In genomic region chr9:62342441-62343191, GRCm38 (mm10) we compare ENCODE assay signal across 8 mouse cellular contexts. TPM values are rescaled to one million over a fixed set of nuclear protein-coding genes. Genes with fewer than 3 reads are reported as not detected.
DNase-seq lines count a peak whose midpoint lies in the region; ATAC-seq and TF ChIP-seq lines count a peak whose summit lies in the region.

No protein-coding gene starts in this region.

- 0% methylated on average over 48 of the region's 48 CpGs for WGBS in intestine, embryonic 14.5 days
- whole genome bisulfite sequencing in liver, embryonic 11.5 days, result under 1% methylated on average over 48 of the region's 48 CpGs
- WGBS in stomach, embryonic 14.5 days, result under 1% methylated on average over 48 of the region's 48 CpGs

- no peaks in the 10 kb centered on the region for H3K36me3 ChIP-seq in intestine, embryonic 14.5 days (ENCODE audit: control insufficient read depth, insufficient read depth, low read length)
- H3K36me3 ChIP-seq in liver, embryonic 11.5 days (ENCODE audit: control insufficient read depth, insufficient read depth, low read length), result no peaks in the 10 kb centered on the region
- no peaks in the 10 kb centered on the region for H3K36me3 ChIP-seq in myocyte (ENCODE audit: control insufficient read depth, insufficient read depth)
- no peaks in the 10 kb centered on the region for H3K36me3 ChIP-seq in stomach, embryonic 14.5 days (ENCODE audit: control insufficient read depth, insufficient read depth, low read length)

- no peaks in the 10 kb centered on the region for H3K27me3 ChIP-seq in intestine, embryonic 14.5 days (replicated peaks; ENCODE audit: control insufficient read depth, insufficient read depth, low read length)
- H3K27me3 ChIP-seq in liver, embryonic 11.5 days (replicated peaks; ENCODE audit: control insufficient read depth, insufficient read depth, low read length), result no peaks in the 10 kb centered on the region
- no peaks in the 10 kb centered on the region for H3K27me3 ChIP-seq in myocyte (ENCODE audit: control insufficient read depth, insufficient read depth, insufficient read length)
- H3K27me3 ChIP-seq in stomach, embryonic 14.5 days (ENCODE audit: control insufficient read depth, insufficient read depth, low read length), result no peaks in the 10 kb centered on the region

- H3K27ac ChIP-seq in cortical plate, adult 2 months (ENCODE audit: insufficient read depth, low read length), result peak overlapping the region; percentile 86
- peak overlapping the region; percentile 99 for H3K27ac ChIP-seq in intestine, embryonic 14.5 days (ENCODE audit: low read depth)
- peak overlapping the region; percentile 98 for H3K27ac ChIP-seq in liver, embryonic 11.5 days (ENCODE audit: low read depth, low read length)
- peak overlapping the region; percentile 98 for H3K27ac ChIP-seq in stomach, embryonic 14.5 days (ENCODE audit: low read length)

- peak overlapping the region; percentile 94 for H3K4me3 ChIP-seq in cortical plate, adult 2 months (ENCODE audit: insufficient read depth, low read length)
- H3K4me3 ChIP-seq in intestine, embryonic 14.5 days (ENCODE audit: low read depth, low read length), result peak overlapping the region; percentile 98
- H3K4me3 ChIP-seq in liver, embryonic 11.5 days (ENCODE audit: low read depth, low read length), result peak overlapping the region; percentile 88
- H3K4me3 ChIP-seq in myocyte, result peak overlapping the region; percentile 98
- H3K4me3 ChIP-seq in stomach, embryonic 14.5 days (ENCODE audit: low read depth, low read length), result peak overlapping the region; percentile 86

- no peak for TF ChIP-seq POLR2A in cortical plate, adult 2 months (IDR thresholded peaks at IDR 0.05; ENCODE audit: extremely low read depth, insufficient read depth, low read length)
- peak; percentile 57 for TF ChIP-seq POLR2A in myocyte (IDR thresholded peaks at IDR 0.05; ENCODE audit: insufficient read length, low read depth)

- peak; percentile 69 for DNase-seq in layer of hippocampus, adult 9-11 months
- DNase-seq in layer of hippocampus, adult 8-10 months (ENCODE audit: low spot score in 2 of 2), result no peak
- peak; percentile 35 for DNase-seq in gastrocnemius, postnatal 25 days
- no peak for DNase-seq in intestine, embryonic 14.5 days (ENCODE audit: low spot score)
- DNase-seq in liver, embryonic 11.5 days (ENCODE audit: low spot score), result peak; percentile 79

- peaks cover 4% of the 10 kb centered on the region; the same call in 1 of the 2 replicates for H3K4me1 ChIP-seq in cortical plate, adult 2 months (ENCODE audit: control insufficient read depth, insufficient read depth, low read length)
- H3K4me1 ChIP-seq in intestine, embryonic 14.5 days (replicated peaks; ENCODE audit: control insufficient read depth, insufficient read depth, low read length), result peaks cover 22% of the 10 kb centered on the region; the same call in 1 of the 2 replicates
- peaks cover 34% of the 10 kb centered on the region for H3K4me1 ChIP-seq in liver, embryonic 11.5 days (replicated peaks; ENCODE audit: control insufficient read depth, insufficient read depth, low read length)
- peaks cover 17% of the 10 kb centered on the region; the same call in 1 of the 2 replicates for H3K4me1 ChIP-seq in stomach, embryonic 14.5 days (ENCODE audit: control insufficient read depth, insufficient read depth, low read length)

- peaks cover 56% of the 10 kb centered on the region for H3K79me2 ChIP-seq in myocyte (ENCODE audit: control insufficient read depth, insufficient read depth)

- H3ac ChIP-seq in myocyte (ENCODE audit: control insufficient read depth, insufficient read length), result peak overlapping the region; percentile 88

- ATAC-seq in intestine, embryonic 14.5 days (replicated peaks; ENCODE audit: low FRiP score, low TSS enrichment, low read depth), result no peak
- no peak; the same call in 1 of the 2 replicates for ATAC-seq in liver, embryonic 11.5 days (replicated peaks; ENCODE audit: low FRiP score)
- peak; percentile 14; the same call in 1 of the 2 replicates for ATAC-seq in stomach, embryonic 14.5 days (ENCODE audit: insufficient number of reproducible peaks, insufficient read depth, low FRiP score, low read depth)

- no peak for TF ChIP-seq CTCF in cortical plate, adult 2 months (IDR thresholded peaks at IDR 0.05; ENCODE audit: extremely low read depth, insufficient read depth, low read length)

- H3K4me2 ChIP-seq in intestine, embryonic 14.5 days (ENCODE audit: low read length), result peak overlapping the region; percentile 93
- H3K4me2 ChIP-seq in liver, embryonic 11.5 days, result peak overlapping the region; percentile 91
- peak overlapping the region; percentile 74 for H3K4me2 ChIP-seq in myocyte (ENCODE audit: low read depth)
- peak overlapping the region; percentile 76 for H3K4me2 ChIP-seq in stomach, embryonic 14.5 days (replicated peaks; ENCODE audit: low read depth, low read length)

- H3K9me3 ChIP-seq in intestine, embryonic 14.5 days (ENCODE audit: control insufficient read depth, low read length), result no peaks in the 10 kb centered on the region
- H3K9me3 ChIP-seq in liver, embryonic 11.5 days (ENCODE audit: control insufficient read depth, low read length), result no peaks in the 10 kb centered on the region
- H3K9me3 ChIP-seq in stomach, embryonic 14.5 days (ENCODE audit: control insufficient read depth, low read depth, low read length), result no peaks in the 10 kb centered on the region

- peak overlapping the region; percentile 99 for H3K9ac ChIP-seq in intestine, embryonic 14.5 days (ENCODE audit: low read length)
- H3K9ac ChIP-seq in liver, embryonic 11.5 days (ENCODE audit: low read depth, low read length), result peak overlapping the region; percentile 83
- peak overlapping the region; percentile 97 for H3K9ac ChIP-seq in stomach, embryonic 14.5 days (replicated peaks; ENCODE audit: low read depth, low read length)

TF ChIP-seq in myocyte, 11 proteins besides CTCF, POLR2A, EP300 and RAD21:
- TF ChIP-seq MYOG (IDR thresholded peaks at IDR 0.05; ENCODE audit: control insufficient read depth in 1 of 3, insufficient read depth in 1 of 3, insufficient read length in 2 of 3, low read depth in 2 of 3), result peak in 1 of 3 experiments; percentile 30
- TF ChIP-seq TCF12 (IDR thresholded peaks at IDR 0.05; ENCODE audit: insufficient read depth, poor library complexity, severe bottlenecking), result no peak
TF ChIP-seq in myocyte: peak in this region for 1.

RNA-seq across cellular contexts. Expression of gene Anp32a, which starts 1.5 kb away (rescaled TPM):
- total RNA-seq in layer of hippocampus, adult 8-10 months (2022), result 100 to 1,000 TPM; 303 to 406 (median 351) TPM
- polyA plus RNA-seq in cortical plate, adult 2 months (2012; rRNA removed), result 344 and 411 TPM in 2 replicates
- 10 to 100 TPM; 59.4 to 67.3 TPM for total RNA-seq in gastrocnemius, postnatal 25 days (2021)
- polyA plus RNA-seq in intestine, embryonic 14.5 days (2014; fragmentation: Nextera tagmentation; extraction: Ambion mirVana), result 99.8 and 103 TPM in 2 replicates
- 107 and 112 TPM in 2 replicates for polyA plus RNA-seq in liver, embryonic 11.5 days (2014; fragmentation: Nextera tagmentation; extraction: Ambion mirVana)
- polyA plus RNA-seq in myocyte (2012; fragmentation: generic; extraction: Trizol), result 83.9 TPM
- polyA plus RNA-seq in stomach, embryonic 14.5 days (2014; fragmentation: Nextera tagmentation; extraction: Ambion mirVana), result 108 and 118 TPM in 2 replicates

Comparison
In these comparisons a context has a peak if more than half of its experiments do, and no peak if none do; other contexts are left out.
1. DNase-seq: peak in layer of hippocampus, adult 9-11 months (single experiment), gastrocnemius, postnatal 25 days (single experiment) and liver, embryonic 11.5 days (single experiment); none in layer of hippocampus, adult 8-10 months (0 of 2) and intestine, embryonic 14.5 days (single experiment).
2. Peak in every context shown above with its lines, with median percentiles within 50 percentile points of each other: H3K27ac ChIP-seq, H3K4me3 ChIP-seq, H3K4me2 ChIP-seq and H3K9ac ChIP-seq.